Mouse (Mus musculus) thymus, postnatal 4 days (tissue): Measurements from ENCODE around the gene Mylk3.

Source experiments
- DNase-seq: peaks from one replicate; pipeline ENCODE4 v3.0.0; 2021

Mylk3 gene

GRCm38 (mm10) chr8:85386205-85386604 lies at the start of gene Mylk3:
Gene Mylk3, minus strand, starts transcription at chr8:85386345.
- no peak for DNase-seq

DNA sequence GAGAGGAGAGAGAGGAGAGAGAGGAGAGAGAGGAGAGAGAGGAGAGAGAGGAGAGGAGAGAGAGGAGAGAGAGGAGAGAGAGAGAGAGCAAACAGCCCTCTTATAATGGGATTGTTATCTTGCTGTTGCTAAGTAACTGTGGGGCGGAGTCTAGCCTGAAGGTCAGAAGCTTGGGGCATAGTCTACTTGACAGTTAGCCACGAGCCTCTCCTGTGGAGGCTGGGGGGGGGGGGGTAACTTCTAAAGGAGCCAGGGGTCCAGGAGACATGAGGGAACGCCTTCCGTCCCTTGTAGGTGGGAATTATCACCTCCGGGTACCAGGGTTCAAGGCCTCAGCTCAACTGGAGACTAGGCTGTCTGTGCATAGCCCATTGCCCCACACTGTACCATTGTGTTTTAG lies 49.6 kb upstream of the Mylk3 start:
- no peak for DNase-seq

DNA sequence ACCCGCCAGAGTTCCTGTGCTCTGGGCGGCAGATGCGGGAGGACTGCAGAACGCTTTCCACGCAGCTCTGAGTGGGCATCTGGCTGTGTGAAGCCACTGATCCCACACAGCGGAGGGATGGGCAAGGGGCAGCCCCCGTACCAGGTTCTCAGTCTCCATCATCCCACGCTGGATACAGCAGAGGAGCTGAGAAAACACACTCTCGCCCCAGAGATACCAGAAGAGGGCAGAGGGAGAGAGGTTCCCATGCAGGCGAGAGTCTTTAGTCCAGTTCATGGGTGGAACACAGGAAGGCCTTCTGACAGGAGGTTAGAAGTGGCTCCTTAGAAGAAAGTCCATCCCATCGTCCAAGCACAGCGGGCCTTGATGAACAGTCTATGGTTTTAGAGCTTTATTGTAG lies 48.7 kb upstream of the Mylk3 start:
- DNase-seq, result no peak

DNA sequence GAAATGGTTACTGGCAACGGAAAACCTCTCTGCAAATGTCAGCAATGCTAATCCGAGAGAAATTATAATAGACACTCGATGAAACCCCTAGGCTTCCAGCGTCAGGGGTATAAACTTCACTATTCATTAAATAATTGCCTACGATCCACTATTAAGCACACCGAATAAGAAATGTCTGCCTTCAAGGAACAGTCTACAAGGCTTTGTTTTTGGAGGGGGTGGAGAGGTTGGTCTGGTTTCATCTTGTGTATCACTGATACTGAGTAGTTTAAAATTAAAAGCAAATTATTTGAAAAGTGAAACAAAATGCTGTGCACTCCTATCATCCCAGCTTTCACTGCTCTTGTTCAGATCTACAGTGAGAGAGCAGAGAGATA lies 46.9 kb upstream of the Mylk3 start:
- no peak for DNase-seq

GRCm38 (mm10) chr8:85432168-85433016 lies 46.2 kb upstream of the Mylk3 start, which contains the start of gene 4921524J17Rik:
Gene 4921524J17Rik, minus strand, starts transcription at chr8:85432833.
- DNase-seq, result peak; percentile 99

DNA sequence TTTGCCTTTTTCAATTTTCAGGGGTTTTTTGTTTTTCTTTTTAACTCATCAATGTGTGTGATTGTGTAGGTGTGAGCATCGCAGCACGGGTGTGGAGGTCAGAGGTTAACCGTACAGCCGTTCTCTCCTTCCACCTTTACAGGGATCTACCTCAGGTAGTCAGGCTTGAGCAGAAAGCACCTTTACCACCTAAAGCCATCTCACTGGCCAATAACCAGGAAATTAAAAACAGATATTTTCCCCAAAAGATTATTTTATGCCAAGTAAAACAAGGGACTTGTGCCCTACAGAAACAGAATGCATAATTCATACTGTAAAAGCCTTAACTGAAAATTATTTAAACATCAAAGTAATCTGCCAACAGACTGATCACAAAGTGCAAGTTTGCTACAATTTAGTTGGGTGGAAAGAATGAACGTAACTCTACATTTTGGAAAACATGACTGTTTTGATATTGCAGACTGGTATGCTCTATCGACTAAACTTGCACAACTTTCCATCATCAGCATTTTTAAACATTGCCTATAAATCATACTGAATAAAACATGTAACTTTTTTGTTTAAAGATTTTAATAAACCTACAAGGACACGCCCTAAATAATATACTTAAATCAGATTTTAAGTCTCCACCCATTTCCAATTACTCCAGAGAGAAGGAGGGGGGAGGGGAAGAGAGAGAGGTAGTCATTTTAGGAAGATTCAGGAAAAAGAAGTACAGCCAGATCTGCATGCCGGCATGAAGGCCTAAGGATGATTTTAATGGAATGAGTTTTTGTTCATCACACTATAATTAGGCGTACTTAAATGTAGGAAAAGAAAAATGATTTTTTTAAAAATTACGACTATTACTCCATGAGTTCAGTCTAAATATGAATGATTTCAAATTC lies 45.4 kb upstream of the Mylk3 start:
- DNase-seq, result no peak

DNA sequence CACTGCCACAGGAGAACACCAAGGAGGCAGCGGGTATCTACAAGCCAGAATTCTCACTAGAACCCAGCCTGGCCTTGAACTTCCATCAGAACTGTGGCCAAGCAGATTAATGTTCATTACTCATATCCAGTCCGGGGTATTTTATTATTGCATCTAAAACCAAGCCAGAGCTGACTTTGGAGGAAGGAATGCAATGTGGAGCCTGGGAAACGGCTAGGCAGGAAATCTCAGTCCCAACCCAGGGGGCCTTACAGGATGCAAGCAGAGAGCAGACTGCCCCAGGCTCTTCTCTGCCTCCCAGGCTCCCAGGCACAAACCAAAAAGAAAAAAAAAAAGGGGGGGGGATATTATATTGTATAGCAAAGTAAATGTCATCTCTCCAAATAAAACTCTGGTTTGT lies 44.7 kb upstream of the Mylk3 start:
- DNase-seq, result no peak

DNA sequence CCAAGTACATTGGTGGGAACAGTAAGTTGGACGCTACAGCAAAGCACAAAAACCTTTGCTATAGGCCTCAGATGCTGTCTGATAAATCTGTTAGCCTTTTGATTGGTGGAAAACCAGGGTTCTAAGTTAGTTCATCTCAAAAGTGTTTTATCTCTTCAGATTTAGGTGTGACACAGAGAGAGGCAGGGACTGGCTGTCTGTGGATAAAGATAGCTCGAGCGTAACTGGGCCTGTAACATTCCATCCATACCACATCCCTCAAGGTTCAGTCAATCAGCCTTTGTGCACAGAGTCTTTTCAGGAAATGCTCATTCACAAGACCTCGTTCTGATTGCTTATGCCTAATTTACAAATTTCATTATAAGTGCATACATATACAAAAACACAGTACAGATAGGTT lies 43.1 kb upstream of the Mylk3 start:
- no peak for DNase-seq

- DNase-seq, result no peak
Measured at GRCm38 (mm10) chr8:85427026-85427425, 40.9 kb upstream of the Mylk3 start.

DNA sequence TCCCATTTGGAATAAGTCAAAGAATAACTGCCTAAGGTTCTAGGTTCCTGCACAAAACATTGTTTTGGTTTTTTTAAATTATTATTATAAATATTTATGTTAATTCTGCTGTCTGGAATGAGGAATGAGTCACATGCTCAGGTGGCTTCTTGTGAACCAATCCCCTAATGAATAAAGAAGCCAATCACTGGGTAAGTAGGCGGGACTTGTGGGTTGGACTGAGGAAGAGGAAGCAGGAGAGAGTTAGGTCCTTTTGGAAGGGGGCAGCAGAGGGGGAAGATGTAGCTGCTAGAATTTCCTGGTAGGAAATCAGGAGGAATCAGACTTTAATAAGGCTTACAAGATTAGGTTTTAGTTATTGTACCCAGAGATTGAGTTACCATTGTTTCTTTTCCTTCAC lies 35.2 kb upstream of the Mylk3 start:
- DNase-seq, result no peak

DNA sequence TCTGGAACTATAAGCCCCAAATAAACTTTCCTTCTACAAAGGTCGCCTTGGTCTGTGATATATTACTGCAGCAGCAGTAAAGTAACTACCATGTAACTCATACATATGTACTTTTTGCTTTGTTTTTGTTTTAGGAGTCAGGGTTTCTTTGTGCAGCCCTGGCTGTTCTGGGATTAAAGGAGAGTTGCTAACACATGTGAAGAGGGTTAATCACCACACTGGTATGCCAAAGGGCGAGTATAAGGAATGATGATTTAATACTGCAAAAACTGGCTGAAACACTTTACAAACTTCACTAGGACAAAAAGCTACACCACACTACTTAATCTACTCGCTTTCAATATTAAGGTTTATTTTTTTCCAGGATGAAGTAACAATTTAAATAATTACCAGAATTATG lies 22.4 kb upstream of the Mylk3 start:
- no peak for DNase-seq

- peak; percentile 23 for DNase-seq
Measured at GRCm38 (mm10) chr8:85408053-85408505, 21.9 kb upstream of the Mylk3 start.

DNA sequence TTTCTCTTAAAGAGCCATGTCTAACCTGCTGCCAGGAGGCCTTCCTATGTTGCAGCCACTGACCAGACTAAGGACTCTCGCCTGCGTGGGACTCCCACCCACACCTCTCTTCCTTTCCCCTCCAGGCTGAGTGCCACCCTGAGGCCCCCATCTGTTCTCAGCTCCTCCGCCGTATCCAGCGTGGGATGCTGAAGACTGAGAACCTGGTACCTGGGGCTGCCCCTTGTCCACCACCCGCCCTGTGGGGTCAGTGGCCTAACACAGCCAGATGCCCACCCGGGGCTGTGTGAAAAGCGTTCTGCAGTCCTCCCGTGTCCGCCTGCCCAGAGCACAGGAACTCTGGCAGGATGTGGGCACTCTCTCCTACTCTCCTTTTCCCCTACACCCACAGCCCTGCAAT lies 19.8 kb upstream of the Mylk3 start:
- no peak for DNase-seq

- DNase-seq, result no peak
Measured at GRCm38 (mm10) chr8:85405418-85405817, 19.3 kb upstream of the Mylk3 start.

DNA sequence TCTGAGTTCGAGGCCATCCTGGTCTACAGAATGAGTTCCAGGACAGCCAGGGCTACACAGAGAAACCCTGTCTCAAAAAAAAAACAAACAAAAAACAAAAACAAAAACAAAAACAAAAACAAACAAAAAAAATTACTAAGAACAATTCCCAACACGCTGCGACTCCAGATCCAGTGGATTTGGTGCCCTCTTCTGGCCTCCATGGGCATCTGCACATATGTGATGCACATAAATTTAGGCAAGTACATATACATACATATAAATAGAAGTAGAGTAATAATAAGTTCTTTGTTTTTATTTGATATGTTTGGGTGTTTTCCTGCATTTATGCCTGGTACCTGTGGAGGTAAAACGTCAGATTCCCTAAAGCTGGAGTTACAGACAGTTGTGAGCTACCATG lies 12.4 kb upstream of the Mylk3 start:
- DNase-seq, result no peak

DNA sequence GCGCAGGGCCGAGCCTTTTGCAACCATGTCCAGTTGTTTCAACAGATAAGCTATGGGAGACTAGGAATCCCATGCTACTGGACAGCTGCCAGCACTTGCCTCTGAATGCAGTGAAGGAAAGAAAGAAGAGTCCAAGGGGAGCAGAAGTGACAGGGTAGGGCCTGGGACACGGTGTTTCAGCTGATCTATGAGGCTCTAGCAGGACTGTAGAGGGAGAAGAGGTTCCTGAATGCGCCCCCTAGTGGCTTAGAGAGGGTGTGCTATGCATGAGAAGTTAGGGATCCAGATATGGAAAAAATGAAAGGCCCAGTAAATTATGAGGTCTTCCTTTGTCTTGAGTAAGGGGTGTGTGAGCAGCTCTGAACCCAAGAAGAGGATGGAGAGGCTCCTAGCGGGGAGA lies 11.4 kb upstream of the Mylk3 start:
- peak; percentile 53 for DNase-seq

DNA sequence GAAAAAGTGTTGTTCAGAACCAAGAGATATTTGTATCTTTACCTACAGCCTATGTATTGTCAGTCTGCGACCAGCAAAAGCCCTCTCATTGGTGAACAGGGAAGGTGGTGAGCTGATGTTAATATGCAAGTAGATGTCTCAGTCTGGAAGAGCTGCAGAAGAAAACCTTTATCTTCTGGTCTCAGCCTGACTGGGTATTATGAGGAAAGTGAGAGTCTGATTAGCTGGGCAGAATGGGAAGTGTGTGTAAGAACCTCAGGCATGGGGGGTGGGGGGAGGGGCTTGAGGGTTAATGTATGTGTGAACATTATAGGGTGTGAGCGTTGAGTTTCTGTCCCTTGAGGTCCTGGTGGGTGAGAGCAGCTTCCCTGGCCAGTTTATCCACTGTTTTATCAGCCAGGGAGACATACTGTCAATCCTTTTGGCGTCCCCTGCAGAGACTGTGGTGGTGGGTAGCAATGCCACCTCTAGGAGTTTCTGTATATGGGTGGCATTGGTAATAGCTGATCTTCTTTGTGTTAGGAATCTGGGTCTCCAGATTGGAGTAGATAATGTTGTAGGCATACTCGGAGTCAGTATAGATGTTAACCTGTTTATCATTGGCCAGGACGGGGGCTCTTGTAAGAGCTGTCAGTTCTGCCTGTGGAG lies 10.4 kb upstream of the Mylk3 start:
- no peak for DNase-seq

GRCm38 (mm10) chr8:85395681-85396431 lies 9.7 kb upstream of the Mylk3 start:
- no peak for DNase-seq

DNA sequence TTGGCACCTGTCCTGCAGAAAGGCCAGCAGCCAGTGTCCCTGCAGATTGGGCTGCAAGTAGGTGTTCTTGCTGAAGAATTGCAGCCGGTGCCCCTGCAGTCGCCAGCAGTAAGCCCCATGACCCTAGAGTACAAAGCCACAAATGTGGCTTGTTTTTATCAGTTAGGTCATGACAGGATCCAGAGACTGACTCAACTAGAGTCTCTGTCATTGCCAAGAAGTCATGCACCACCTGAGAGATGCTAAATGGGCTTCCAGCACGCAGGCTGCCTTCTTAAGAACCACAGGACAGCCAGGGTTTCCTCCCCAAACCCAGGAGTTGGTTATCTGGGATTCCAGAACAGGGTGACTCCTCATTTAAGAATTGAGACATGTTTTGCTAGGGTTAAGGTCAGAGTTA lies 8.9 kb upstream of the Mylk3 start:
- DNase-seq, result no peak

GRCm38 (mm10) chr8:85393199-85393598 lies 7.1 kb upstream of the Mylk3 start:
- no peak for DNase-seq

DNA sequence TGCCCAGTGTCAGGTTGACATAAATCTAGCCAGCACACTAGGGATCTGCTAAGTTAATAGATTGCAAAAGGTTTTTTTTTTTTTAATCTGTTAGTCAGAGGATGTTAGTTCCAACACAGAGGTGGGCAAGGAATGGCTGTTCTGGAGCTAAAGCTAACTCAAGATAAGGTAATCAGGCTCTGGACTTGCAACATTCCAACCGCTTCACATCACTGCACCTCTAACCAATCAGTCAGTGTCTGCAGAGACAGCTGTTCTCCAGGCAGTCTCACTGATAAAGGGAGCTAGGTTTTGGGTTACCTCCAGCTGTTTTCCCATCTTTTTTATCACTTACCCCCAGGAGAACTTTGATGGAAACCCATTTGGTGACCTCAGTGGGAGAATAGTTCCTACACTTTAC lies 5.3 kb upstream of the Mylk3 start:
- DNase-seq, result no peak

GRCm38 (mm10) chr8:85381926-85382325 lies 4.2 kb downstream of the Mylk3 start:
- no peak for DNase-seq

DNA sequence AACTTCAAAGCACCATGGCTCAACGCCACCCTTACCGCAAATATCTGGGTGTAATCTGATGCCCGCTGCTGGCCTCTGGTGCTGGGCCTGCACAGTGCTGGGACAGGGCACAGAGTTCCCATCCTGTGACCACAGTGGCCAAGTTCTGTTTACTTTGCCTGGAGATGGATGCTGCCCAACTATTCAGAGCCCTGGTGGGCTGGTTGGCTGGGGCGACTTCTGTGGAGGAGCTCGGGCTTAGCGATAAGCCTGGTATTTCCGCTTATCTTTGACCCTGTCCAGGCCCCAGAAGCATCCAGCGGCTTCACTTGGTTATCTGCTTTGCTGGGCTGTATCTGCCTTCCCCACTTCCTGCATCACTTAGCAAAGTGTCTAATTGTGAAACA lies 5.3 kb downstream of the Mylk3 start:
- DNase-seq, result no peak
